Mouse (Mus musculus): ENCODE measurements around the gene Gm5105. TPM values are rescaled to one million over a fixed set of nuclear protein-coding genes. Genes with fewer than 3 reads are reported as not detected.

Gm5105 gene
- not detected in 2 replicates for polyA plus RNA-seq (2016; fragmentation: Nextera tagmentation; extraction: Ambion mirVana)

DNA sequence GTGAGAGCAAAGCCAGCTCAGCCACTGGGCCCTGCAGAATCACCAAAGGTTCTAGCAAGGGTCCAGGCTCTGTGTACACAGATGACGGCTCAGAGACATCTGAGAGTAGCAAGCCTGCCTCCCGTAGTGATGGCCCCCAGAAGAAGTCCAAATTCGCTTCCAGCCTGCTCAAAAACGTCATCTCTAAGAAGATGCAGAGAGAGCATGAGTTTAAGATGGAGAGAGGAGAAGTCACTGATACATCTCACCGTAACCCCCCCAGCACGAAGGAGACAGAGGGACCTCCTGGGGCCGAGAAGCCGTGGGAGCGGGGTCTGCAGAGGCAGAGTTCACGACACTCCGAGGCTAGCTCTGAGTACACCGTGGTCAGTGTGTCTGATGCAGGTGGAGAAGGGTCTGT lies at the start of gene Gm5105:
Gene Gm5105 (minus strand): TSS at position 101 of the 400 bp plus-strand sequence.
- peak within 1 kb of the TSS; percentile 39; the same call in 1 of the 2 replicates for H3K27ac ChIP-seq (replicated peaks)
- WGBS = 93% methylated on average over 12 of the region's 12 CpGs
- peaks cover 39% of the 10 kb centered on the region for H3K4me1 ChIP-seq

DNA sequence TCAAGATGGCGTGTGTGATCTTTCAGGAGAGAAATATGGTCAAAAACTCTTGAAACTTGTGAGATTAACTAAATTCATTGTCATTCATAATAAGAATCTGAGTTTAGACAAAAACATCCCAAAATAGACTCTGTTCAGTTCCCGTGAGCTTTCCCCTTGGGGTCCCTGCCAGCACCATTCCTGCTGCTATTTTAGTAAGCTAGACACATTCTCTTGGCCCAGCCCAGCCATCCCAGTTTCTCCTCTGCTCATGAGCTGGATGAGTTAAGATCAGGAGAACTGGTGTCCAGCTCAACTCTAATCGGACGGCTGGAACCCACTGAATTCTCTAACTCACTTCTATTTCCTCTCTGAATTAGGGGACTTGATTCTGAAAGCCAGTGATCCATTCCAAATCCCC lies 49.7 kb upstream of the Gm5105 start:
- H3K9me3 ChIP-seq (replicated peaks) = no peaks in the 10 kb centered on the region
- no peak overlapping the region for H3K4me3 ChIP-seq
- no peak for DNase-seq (ENCODE audit: low spot score)
- H3K4me1 ChIP-seq = no peaks in the 10 kb centered on the region
- no peaks in the 10 kb centered on the region for H3K27me3 ChIP-seq (ENCODE audit: low read depth, poor library complexity, severe bottlenecking)
- H3K27ac ChIP-seq (replicated peaks) = no peak overlapping the region
- 91% methylated on average over 4 of the region's 4 CpGs for WGBS
- H3K36me3 ChIP-seq = no peaks in the 10 kb centered on the region; the same call in 1 of the 2 replicates

More for the DNA sequence above, at the start of gene Gm5105:
- H3K27me3 ChIP-seq (ENCODE audit: low read depth, poor library complexity, severe bottlenecking) = peaks cover 5% of the 10 kb centered on the region; the same call in 1 of the 2 replicates
- no peaks in the 10 kb centered on the region for H3K9me3 ChIP-seq (replicated peaks)
- H3K4me3 ChIP-seq = no peak within 1 kb of the TSS
- no peak for DNase-seq (ENCODE audit: low spot score)
- no peaks in the 10 kb centered on the region for H3K36me3 ChIP-seq

DNA sequence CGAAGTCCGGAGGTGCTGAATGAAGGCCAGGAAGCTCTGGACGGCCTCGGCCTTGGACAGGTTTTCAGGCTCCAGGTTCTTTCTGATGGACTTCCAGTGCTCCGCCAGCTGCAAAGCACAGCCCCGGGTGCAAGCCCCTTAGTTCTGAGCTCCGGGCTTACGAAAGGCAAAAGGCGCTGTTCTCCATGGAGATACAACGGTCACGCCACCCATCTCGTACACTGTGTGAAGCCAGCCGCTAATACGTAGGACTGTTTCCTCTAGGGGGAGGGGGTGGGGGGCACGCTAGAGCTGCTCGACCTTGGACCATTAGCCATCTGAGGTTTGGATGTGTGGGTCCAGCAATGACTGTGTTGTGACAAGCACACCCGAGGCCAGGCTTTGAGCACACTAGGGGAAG lies 46.9 kb upstream of the Gm5105 start:
- 86% methylated on average over 17 of the region's 17 CpGs for WGBS
- H3K27ac ChIP-seq (replicated peaks) = no peak overlapping the region
- no peaks in the 10 kb centered on the region for H3K4me1 ChIP-seq
- no peaks in the 10 kb centered on the region for H3K27me3 ChIP-seq (ENCODE audit: low read depth, poor library complexity, severe bottlenecking)
- no peak for DNase-seq (ENCODE audit: low spot score)
- H3K36me3 ChIP-seq = no peaks in the 10 kb centered on the region; the same call in 1 of the 2 replicates
- H3K4me3 ChIP-seq = no peak overlapping the region
- no peaks in the 10 kb centered on the region for H3K9me3 ChIP-seq (replicated peaks)

DNA sequence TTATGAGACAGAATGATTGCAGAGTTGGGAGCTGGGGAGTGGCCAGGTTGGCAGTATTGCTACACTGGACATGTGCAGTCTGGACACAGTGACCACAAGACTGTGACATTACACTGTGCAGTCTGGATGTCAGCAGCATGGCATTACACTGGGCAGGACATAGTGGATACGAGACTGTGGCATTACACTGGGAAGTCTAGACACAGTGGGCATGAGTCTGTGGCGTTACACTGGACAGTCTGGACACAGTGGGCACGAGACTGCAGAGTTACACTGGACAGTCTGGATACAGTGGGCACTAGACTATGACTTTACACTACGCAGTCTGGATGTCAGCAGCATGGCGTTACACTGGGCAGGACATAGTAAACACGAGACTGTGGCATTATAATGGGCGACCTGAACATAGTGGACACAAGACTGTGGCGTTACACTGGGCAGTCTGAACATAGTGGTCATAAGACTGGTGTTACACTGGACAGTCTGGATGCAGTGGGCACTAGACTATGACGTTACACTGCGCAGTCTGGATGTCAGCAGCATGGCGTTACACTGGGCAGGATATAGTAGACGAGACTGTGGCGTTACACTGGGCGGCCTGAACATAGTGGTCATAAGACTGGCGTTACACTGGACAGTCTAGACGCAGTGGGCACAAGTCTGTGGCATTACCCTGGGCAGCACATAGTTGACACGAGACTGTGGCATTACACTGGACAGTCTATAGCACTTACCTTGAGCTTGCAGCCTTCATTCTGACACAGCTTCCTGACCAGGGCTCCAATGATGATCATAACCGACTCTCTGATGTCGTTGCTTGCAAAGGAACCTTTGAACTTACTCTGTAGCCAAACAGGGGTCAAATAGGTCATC lies 44.0 kb upstream of the Gm5105 start:
- Histone ChIP-seq H3K9me3 (replicated peaks) (no peaks in the 10 kb centered on the region), H3K27ac (replicated peaks) (no peak overlapping the region), H3K4me1 (no peaks in the 10 kb centered on the region), H3K27me3 (ENCODE audit: low read depth, poor library complexity, severe bottlenecking) (no peaks in the 10 kb centered on the region), H3K4me3 (no peak overlapping the region), H3K36me3 (no peaks in the 10 kb centered on the region; the same call in 1 of the 2 replicates)
- no peak for DNase-seq (ENCODE audit: low spot score)
- WGBS = 93% methylated on average over 19 of the region's 19 CpGs

DNA sequence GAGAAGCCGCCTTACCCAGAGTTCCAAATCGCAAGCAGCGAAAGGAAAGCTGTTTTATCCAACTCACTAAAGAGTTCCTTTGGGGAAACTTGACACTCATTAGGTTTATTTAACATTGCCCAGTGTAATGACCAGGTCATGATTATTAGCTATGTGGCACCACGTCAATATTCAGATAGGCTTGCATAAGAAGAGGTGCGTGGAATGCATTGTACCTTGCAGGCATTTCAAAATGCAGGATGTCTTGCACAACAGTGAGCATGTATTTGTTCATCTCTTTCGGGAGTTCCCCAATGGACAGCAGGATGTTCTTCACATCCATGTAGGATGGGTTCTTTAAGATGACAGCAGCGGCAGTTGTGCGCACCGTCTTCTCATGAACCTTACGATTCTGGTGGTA lies 39.7 kb upstream of the Gm5105 start:
- Histone ChIP-seq H3K27me3 (ENCODE audit: low read depth, poor library complexity, severe bottlenecking) (no peaks in the 10 kb centered on the region), H3K4me3 (no peak overlapping the region), H3K36me3 (no peaks in the 10 kb centered on the region), H3K9me3 (replicated peaks) (no peaks in the 10 kb centered on the region), H3K4me1 (no peaks in the 10 kb centered on the region), H3K27ac (replicated peaks) (no peak overlapping the region)
- 96% methylated on average over 10 of the region's 10 CpGs for WGBS
- DNase-seq (ENCODE audit: low spot score) = no peak

DNA sequence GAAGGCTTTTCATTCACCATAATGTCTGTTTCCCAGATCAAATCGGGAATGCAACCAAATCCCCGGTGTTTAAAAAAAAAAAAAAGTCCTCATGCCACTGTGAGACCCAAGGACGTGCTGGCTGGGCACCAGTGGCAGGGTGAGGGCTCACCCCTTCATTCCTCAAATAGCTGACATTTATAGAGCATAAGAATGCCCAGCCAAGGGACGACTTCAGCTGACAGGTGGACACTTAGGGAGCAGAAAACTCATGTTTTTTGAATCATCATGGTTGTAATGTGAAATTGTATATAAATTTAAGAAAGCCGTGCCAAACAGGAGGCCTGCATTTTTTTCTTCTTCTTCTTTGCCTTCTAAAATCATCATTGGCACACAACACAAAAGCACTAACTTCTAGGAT lies 37.9 kb upstream of the Gm5105 start:
- no peak for DNase-seq (ENCODE audit: low spot score)
- H3K27ac ChIP-seq (replicated peaks) = no peak overlapping the region
- H3K4me1 ChIP-seq = no peaks in the 10 kb centered on the region
- WGBS = 82% methylated on average over 5 of the region's 5 CpGs
- H3K9me3 ChIP-seq (replicated peaks) = no peaks in the 10 kb centered on the region
- no peak overlapping the region for H3K4me3 ChIP-seq
- H3K27me3 ChIP-seq (ENCODE audit: low read depth, poor library complexity, severe bottlenecking) = no peaks in the 10 kb centered on the region
- H3K36me3 ChIP-seq = no peaks in the 10 kb centered on the region

DNA sequence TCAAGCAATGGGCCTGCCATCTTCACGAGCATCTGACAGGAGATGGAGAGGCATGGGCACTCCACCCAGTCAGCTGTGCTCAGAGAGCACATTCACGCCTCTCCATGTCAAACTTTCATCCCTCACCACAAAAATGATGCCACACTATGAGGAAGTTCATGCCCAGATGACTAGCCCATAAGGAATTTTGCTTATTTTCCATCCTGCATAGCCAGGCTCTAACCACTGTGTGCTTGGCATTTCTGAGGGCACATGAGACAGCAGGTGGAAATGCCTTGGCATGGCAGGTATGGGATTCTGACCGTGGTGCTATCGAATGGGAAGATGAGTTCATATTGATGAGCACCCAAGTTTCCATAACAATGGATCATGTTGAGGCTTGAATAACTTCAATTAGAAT lies 36.5 kb upstream of the Gm5105 start:
- H3K27ac ChIP-seq (replicated peaks) = no peak overlapping the region
- H3K4me1 ChIP-seq = no peaks in the 10 kb centered on the region
- H3K9me3 ChIP-seq (replicated peaks) = no peaks in the 10 kb centered on the region
- H3K27me3 ChIP-seq (ENCODE audit: low read depth, poor library complexity, severe bottlenecking) = no peaks in the 10 kb centered on the region
- no peaks in the 10 kb centered on the region for H3K36me3 ChIP-seq
- no peak for DNase-seq (ENCODE audit: low spot score)
- no peak overlapping the region for H3K4me3 ChIP-seq
- 93% methylated on average over 4 of the region's 4 CpGs for WGBS

DNA sequence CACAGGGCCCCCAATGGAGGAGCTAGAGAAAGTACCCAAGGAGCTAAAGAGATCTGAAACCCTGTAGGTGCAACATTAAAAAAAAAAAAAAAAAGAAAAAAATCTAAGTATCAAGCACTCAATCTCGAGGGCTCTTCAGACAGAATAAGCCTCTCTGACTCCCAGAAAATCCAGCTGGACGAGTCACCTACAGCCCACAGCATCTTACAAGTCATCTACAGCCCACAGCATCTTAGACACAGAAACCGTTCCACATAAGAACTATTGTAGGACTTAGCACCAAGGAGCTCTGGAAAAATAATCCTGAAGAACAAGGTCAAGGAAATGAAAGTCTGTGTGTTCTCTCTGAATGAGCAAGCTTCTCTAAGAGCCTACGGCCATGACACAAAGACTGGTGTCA lies 34.7 kb upstream of the Gm5105 start:
- no peak overlapping the region for H3K27ac ChIP-seq (replicated peaks)
- no peaks in the 10 kb centered on the region for H3K9me3 ChIP-seq (replicated peaks)
- no peak for DNase-seq (ENCODE audit: low spot score)
- no peaks in the 10 kb centered on the region for H3K27me3 ChIP-seq (ENCODE audit: low read depth, poor library complexity, severe bottlenecking)
- no peak overlapping the region for H3K4me3 ChIP-seq
- WGBS = 87% methylated on average over 4 of the region's 4 CpGs
- no peaks in the 10 kb centered on the region for H3K36me3 ChIP-seq
- peaks cover 11% of the 10 kb centered on the region for H3K4me1 ChIP-seq

DNA sequence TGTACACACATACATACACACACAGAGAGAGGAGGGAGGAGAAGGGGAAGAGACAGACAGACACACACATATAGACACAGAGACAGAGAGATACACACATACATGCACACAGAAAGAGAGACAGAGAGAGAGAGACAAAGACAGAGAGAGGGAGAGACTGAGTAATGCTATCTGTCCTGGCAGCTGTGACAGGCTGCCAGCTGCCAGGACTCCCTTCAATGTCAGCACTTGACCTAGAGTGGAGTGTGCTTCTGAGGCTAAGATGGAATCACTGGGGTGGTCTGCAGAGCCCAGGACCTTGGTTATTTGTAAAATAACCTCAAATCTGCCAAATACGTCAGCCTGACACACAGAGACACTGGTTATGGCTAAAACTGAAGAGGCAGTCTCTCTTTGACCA lies 30.5 kb upstream of the Gm5105 start:
- H3K4me3 ChIP-seq = no peak overlapping the region
- no peaks in the 10 kb centered on the region for H3K27me3 ChIP-seq (ENCODE audit: low read depth, poor library complexity, severe bottlenecking)
- 0 out of 2 replicates have a peak overlapping the region, but pooled peaks have one; percentile 52 for H3K27ac ChIP-seq (replicated peaks)
- H3K36me3 ChIP-seq = peaks cover 9% of the 10 kb centered on the region
- no peak for DNase-seq (ENCODE audit: low spot score)
- peaks cover 12% of the 10 kb centered on the region for H3K4me1 ChIP-seq
- no peaks in the 10 kb centered on the region for H3K9me3 ChIP-seq (replicated peaks)
- WGBS = 85% methylated on average over 1 of the region's 1 CpGs

DNA sequence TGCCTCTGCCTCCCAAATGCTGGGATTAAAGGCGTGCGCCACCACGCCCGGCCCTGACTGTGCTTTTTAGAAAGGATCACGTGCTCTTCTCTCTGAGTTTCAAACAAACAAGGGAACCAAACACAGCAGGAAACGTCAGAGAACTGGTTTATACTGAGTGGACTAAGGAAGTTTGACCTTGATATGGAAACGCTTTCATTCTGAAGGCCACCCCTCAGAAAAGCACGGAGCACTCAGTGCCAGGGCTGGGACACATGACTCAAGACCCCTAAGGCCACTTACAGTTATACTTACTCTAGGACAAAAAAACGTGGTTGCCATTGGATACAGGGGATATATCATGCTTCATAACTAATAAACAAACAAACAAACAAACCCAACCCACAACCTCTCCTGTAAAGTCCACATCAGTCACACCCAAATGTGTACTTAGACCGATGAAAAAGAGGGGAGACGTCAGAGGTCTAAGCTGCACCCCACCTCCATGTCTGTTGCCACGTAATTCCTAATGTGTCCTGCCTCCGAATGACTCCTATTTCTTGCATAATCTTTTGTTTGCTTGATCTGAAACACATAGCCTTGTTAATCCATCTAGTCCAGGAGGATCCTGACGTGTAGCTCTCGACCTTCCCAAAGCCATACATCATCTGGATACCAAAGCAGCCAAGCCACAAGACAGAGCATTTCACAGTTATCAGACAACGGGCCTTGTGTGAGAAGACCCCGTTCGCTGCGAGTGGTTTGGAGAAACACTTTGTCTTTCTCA lies 29.3 kb upstream of the Gm5105 start:
- no peaks in the 10 kb centered on the region for H3K9me3 ChIP-seq (replicated peaks)
- peaks cover 9% of the 10 kb centered on the region for H3K36me3 ChIP-seq
- no peak overlapping the region for H3K4me3 ChIP-seq
- no peaks in the 10 kb centered on the region for H3K27me3 ChIP-seq (ENCODE audit: low read depth, poor library complexity, severe bottlenecking)
- peaks cover 12% of the 10 kb centered on the region for H3K4me1 ChIP-seq
- no peak for DNase-seq (ENCODE audit: low spot score)
- peak overlapping the region; percentile 52; the same call in 1 of the 2 replicates for H3K27ac ChIP-seq (replicated peaks)
- 91% methylated on average over 19 of the region's 19 CpGs for WGBS

DNA sequence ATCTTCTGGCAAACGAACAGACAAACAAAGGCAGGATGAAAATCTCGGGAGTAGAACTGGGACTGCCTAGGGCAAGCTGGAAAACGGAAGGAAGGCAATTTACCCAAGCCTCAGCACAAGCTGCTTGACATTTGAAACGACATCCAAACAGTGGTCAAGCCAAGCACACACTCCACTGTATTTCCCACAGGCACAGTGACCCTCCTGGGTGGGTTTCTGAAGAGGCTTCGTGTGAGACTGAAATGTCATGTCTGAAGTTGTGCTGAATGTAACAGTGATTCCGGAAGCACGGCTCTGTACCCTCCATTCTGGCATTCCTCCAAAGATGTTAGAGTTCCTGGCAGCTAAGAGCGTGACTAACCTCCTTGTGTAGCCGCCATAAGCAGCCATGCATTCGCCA lies 28.5 kb upstream of the Gm5105 start:
- WGBS = 83% methylated on average over 10 of the region's 10 CpGs
- Histone ChIP-seq H3K4me1 (peaks cover 12% of the 10 kb centered on the region), H3K4me3 (no peak overlapping the region), H3K9me3 (replicated peaks) (no peaks in the 10 kb centered on the region), H3K27me3 (ENCODE audit: low read depth, poor library complexity, severe bottlenecking) (no peaks in the 10 kb centered on the region), H3K27ac (replicated peaks) (no peak overlapping the region), H3K36me3 (peaks cover 9% of the 10 kb centered on the region)
- no peak for DNase-seq (ENCODE audit: low spot score)

DNA sequence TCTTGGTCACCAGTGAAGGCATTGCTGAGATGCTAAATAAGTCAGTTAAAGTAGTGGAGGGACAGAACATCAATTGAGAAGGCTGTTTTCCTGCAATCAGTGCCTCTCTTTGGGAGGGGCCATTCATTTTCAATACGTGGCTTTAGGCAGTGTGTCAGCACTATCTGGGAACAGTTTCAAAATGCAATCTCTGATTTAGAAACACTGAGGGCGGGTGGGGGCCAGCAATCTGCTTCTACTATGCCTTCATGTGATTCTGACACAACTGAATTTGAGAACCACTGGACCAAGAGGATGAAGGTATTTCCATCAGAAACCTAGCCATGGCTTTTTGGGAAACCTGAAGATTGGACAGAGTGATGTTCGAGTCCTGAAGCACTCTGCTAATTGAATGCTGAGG lies 28.1 kb upstream of the Gm5105 start:
- WGBS = 87% methylated on average over 3 of the region's 3 CpGs
- Histone ChIP-seq H3K4me1 (peaks cover 12% of the 10 kb centered on the region), H3K27me3 (ENCODE audit: low read depth, poor library complexity, severe bottlenecking) (no peaks in the 10 kb centered on the region)

DNA sequence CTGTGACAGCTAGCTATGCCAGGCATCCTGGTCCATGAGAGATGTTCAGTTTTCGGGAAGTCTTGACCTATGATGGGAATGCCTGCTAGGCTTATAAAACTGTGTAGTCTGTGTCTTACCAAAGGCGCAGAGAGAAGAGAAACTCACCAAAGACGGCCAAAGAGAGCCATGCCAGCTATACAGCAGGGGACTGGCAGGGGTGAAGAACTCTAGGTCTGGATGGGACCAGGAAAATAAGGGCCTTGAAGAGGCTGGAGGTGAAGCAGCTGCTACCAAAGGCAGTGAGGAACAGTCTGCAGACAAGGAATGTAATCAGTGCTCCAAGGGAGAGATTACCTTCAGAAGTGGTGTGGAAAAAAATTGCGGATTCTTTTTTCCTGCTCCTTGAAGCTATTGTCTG lies 16.7 kb upstream of the Gm5105 start:
- no peak for DNase-seq (ENCODE audit: low spot score)
- Histone ChIP-seq H3K36me3 (no peaks in the 10 kb centered on the region), H3K4me3 (no peak overlapping the region), H3K27ac (replicated peaks) (no peak overlapping the region), H3K9me3 (replicated peaks) (no peaks in the 10 kb centered on the region), H3K27me3 (ENCODE audit: low read depth, poor library complexity, severe bottlenecking) (no peaks in the 10 kb centered on the region), H3K4me1 (peaks cover 15% of the 10 kb centered on the region)
- WGBS = 74% methylated on average over 4 of the region's 4 CpGs

More for the DNA sequence above, 28.1 kb upstream of the Gm5105 start:
- Histone ChIP-seq H3K9me3 (replicated peaks) (no peaks in the 10 kb centered on the region), H3K4me3 (no peak overlapping the region), H3K36me3 (peaks cover 9% of the 10 kb centered on the region), H3K27ac (replicated peaks) (no peak overlapping the region)
- no peak for DNase-seq (ENCODE audit: low spot score)
